Mouse (Mus musculus) intestine, embryonic 14.5 days (tissue): ENCODE data around the gene Smg6. TPM values are rescaled to one million over a fixed set of nuclear protein-coding genes. Genes with fewer than 3 reads are reported as not detected.

Experiments
- ATAC-seq: fragments of 200-750 bp; cut with Nextera tagmentation; replicated peaks from 2 replicates; pipeline ENCODE4 v1.8.0; 2017; ENCODE audit warnings: low read depth, moderate number of reproducible peaks, moderate TSS enrichment, moderate library complexity; ENCODE audit not compliant: low FRiP score, low TSS enrichment
- DNase-seq: peaks from one replicate; pipeline ENCODE4 v3.0.0-alpha.2; 2018; ENCODE audit warnings: low spot score
- H3K27ac ChIP-seq: fragments of 300-500 bp; sonication (generic); 2 replicates; pipeline ENCODE4 v1.5.1; 2014; ENCODE audit warnings: low read depth, mild to moderate bottlenecking, control low read depth
- H3K27me3 ChIP-seq: fragments of 300-500 bp; sonication (generic); replicated peaks from 2 replicates; pipeline ENCODE4 v1.6.1; 2014; ENCODE audit warnings: low read length, control low read depth; ENCODE audit not compliant: control insufficient read depth, insufficient read depth
- H3K36me3 ChIP-seq: fragments of 300-500 bp; sonication (generic); 2 replicates; pipeline ENCODE4 v1.6.1; 2014; ENCODE audit warnings: low read length, control low read depth; ENCODE audit not compliant: control insufficient read depth, insufficient read depth
- H3K4me1 ChIP-seq: fragments of 300-500 bp; sonication (generic); replicated peaks from 2 replicates; pipeline ENCODE4 v1.6.1; 2014; ENCODE audit warnings: low read length, control low read depth, mixed read lengths; ENCODE audit not compliant: control insufficient read depth, insufficient read depth
- H3K4me2 ChIP-seq: fragments of 300-500 bp; sonication (generic); 2 replicates; pipeline ENCODE4 v1.6.1; 2014; ENCODE audit warnings: low read length
- H3K4me3 ChIP-seq: fragments of 300-500 bp; sonication (generic); 2 replicates; pipeline ENCODE4 v1.5.1; 2014; ENCODE audit warnings: low read depth, low read length, control low read depth, mixed read lengths
- H3K9ac ChIP-seq: fragments of 300-500 bp; sonication (generic); 2 replicates; pipeline ENCODE4 v1.6.1; 2014; ENCODE audit warnings: mild to moderate bottlenecking, low read length
- H3K9me3 ChIP-seq: fragments of 300-500 bp; sonication (generic); 2 replicates; pipeline ENCODE4 v1.6.1; 2016; ENCODE audit warnings: low read length, control low read depth; ENCODE audit not compliant: control insufficient read depth
- WGBS: fragments of 180-500 bp; shearing (Covaris S2); extraction: QIAGEN DNeasy Blood & Tissue Kit; methylation state at CpG from one replicate; pipeline ENCODE4 v1.1.7; 2014; 5-methylcytosine and 5-hydroxymethylcytosine counted together
- polyA plus RNA-seq: library from polyadenylated mRNA; unstranded; fragments of >200 nt; fragmentation: Nextera tagmentation; extraction: Ambion mirVana; gene quantifications from 2 replicates; pipeline ENCODE4 v1.2.1, GENCODE M21; 2014

The Smg6 gene
- polyA plus RNA-seq, 1 experiment from 2014 or later = 15.3 TPM

DNA sequence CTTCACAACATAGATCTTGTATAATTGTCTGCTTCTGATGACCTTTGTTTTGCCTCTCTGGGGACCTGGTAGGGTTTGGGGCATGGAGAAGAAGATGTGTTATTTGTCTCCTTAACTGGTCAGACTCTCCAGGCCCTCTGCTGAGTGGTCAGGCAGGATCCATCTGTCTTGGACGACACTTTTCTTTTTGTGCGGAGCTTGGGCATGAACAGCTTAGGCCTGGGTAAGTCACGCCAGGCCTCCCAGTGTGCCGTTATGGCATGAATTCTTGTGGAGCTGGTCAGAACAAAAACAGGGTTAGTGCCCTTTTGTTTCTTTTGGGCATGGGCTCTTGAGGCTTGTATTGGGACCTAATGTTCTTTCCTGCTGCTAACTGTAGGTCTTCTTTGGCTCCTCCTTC, 89.2 kb downstream of the Smg6 start:
- no peaks in the 10 kb centered on the region for H3K27me3 ChIP-seq
- H3K4me3 ChIP-seq = no peak overlapping the region
- no peak overlapping the region for H3K4me2 ChIP-seq
- H3K27ac ChIP-seq = peak overlapping the region; percentile 88
- peaks cover 55% of the 10 kb centered on the region for H3K4me1 ChIP-seq
- H3K9me3 ChIP-seq = no peaks in the 10 kb centered on the region
- DNase-seq (no peak), ATAC-seq (no peak)
- H3K9ac ChIP-seq = no peak overlapping the region
- WGBS = 52% methylated on average over 4 of the region's 4 CpGs
- no peaks in the 10 kb centered on the region for H3K36me3 ChIP-seq

DNA sequence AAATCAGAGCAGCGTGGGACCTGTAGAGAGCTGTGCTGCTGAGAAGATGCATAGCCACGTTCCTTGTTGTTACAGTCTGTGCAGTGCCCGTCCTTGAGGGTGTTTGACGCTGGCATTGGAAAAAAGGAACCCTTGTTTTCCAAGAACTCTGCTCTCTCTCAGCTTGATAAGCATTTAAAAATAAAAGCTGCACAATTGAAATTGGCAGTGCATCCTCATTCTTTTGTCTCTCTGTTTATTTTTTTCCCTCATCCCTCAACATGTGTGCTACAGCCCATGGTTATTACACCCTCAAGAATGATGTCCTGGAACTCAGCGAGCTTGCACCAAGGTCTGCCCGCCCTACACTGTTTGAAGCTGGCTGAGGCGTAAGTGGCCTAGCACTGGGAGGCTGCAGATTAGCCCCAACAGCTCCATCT, 89.8 kb downstream of the Smg6 start:
- H3K4me3 ChIP-seq = no peak overlapping the region
- H3K9ac ChIP-seq = no peak overlapping the region
- no peaks in the 10 kb centered on the region for H3K9me3 ChIP-seq
- H3K36me3 ChIP-seq = no peaks in the 10 kb centered on the region
- ATAC-seq = no peak
- 63% methylated on average over 7 of the region's 7 CpGs for WGBS
- no peak overlapping the region for H3K4me2 ChIP-seq
- peak overlapping the region; percentile 88 for H3K27ac ChIP-seq
- peaks cover 55% of the 10 kb centered on the region for H3K4me1 ChIP-seq
- no peak for DNase-seq
- H3K27me3 ChIP-seq = no peaks in the 10 kb centered on the region

DNA sequence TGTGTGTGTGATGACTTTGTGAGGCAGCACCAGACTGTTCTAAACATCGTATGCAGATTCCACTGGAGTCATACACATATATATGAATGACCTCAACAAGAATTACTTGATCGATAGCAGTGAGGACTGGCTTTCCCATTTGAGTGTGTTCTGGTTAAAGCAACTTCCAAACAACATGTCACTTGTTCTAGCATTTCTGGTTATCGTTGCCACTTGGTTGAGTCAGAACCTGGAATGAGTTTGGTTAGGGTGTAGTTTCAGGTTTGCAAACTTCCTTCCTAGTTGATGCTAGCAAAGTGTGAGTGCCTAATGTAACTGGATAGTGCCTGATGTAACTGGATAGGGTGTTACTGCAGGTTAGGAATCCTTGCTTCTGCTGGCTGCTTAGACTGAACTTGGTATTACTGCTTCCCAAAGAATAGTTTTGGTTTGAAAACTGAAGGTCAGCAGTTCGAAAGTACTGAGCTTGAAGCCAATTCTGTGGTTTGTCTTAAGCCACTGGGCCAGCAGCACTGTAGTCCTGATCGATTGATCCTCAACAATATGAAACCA, 90.8 kb downstream of the Smg6 start:
- ATAC-seq = no peak
- WGBS = 65% methylated on average over 5 of the region's 5 CpGs

DNA sequence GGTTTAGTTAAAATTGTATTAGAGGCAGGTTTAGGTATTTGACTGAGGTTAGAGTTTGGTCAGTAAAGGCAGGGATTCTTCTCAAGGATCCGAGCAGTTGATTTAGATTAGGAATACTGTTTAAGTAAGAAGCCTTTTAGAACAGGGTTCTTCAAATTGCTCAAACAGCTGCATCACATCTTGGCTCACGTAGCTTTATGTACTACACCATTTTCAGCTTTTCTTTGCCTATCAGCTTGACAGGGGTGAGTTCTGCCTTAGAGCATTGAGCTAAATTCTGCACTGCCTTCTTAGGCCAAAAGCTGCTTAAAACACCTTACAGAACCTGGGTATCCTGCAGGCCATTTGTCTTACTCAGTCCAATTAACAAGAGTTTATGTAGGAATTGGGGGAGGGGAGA, 92.2 kb downstream of the Smg6 start:
- Histone ChIP-seq H3K27me3 (no peaks in the 10 kb centered on the region), H3K4me1 (peaks cover 46% of the 10 kb centered on the region), H3K27ac (peak overlapping the region; percentile 48; the same call in 1 of the 2 replicates), H3K4me2 (no peak overlapping the region), H3K4me3 (no peak overlapping the region), H3K9ac (no peak overlapping the region), H3K36me3 (no peaks in the 10 kb centered on the region), H3K9me3 (no peaks in the 10 kb centered on the region)
- ATAC-seq (no peak), DNase-seq (no peak)
- 33% methylated on average over 2 of the region's 2 CpGs for WGBS

More for the DNA sequence above, 90.8 kb downstream of the Smg6 start:
- no peak overlapping the region for H3K4me3 ChIP-seq
- no peak for DNase-seq
- no peak overlapping the region for H3K9ac ChIP-seq
- peak overlapping the region; percentile 88 for H3K27ac ChIP-seq
- no peaks in the 10 kb centered on the region for H3K27me3 ChIP-seq
- H3K4me2 ChIP-seq = no peak overlapping the region
- H3K9me3 ChIP-seq = no peaks in the 10 kb centered on the region
- H3K36me3 ChIP-seq = no peaks in the 10 kb centered on the region
- peaks cover 55% of the 10 kb centered on the region for H3K4me1 ChIP-seq

DNA sequence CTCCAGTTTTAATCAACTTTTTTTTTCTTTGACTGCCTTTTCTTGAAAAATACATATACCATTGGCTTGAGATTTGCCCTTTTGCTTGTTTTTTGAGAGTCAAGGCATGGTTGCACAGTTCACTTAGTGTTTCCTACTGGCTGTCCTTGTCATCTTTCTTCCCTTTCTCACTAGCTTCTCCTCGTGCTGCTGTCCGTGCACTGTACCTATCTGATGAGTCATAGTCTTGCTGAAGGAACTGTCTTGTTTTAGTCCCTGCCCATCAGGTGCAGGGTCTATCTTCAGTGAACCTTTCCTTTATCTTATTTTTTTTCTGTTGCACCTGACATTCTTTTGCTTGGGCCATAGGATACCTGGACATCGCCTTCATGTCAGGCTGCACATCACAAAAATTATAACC, 101.4 kb downstream of the Smg6 start:
- WGBS = 76% methylated on average over 3 of the region's 3 CpGs
- Histone ChIP-seq H3K4me3 (no peak overlapping the region), H3K27ac (no peak overlapping the region), H3K9ac (no peak overlapping the region), H3K27me3 (no peaks in the 10 kb centered on the region), H3K4me1 (0 out of 2 replicates have a peak, but pooled peaks cover 5% of the 10 kb centered on the region), H3K9me3 (no peaks in the 10 kb centered on the region), H3K36me3 (no peaks in the 10 kb centered on the region), H3K4me2 (no peak overlapping the region)
- ATAC-seq (no peak), DNase-seq (no peak)

DNA sequence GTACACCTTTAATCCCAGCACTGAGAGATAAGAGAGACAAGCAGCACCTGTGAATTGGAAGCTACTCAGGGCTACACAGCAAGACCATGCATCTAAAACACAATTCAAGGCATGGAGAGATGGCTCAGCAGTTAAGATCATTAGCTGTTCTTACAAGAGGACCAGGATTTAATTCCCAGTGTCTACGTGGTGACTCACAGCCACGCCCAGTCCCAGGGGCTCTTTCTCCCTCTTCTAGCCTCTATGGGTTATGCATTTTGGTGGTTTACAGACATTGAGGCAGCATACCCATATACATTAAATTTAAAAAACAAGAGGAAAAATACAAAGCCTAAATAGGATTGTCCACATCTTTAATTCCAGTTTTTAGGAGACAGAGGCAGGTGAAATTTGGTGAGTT, 102.0 kb downstream of the Smg6 start:
- H3K9me3 ChIP-seq = no peaks in the 10 kb centered on the region
- no peak overlapping the region for H3K9ac ChIP-seq
- H3K36me3 ChIP-seq = no peaks in the 10 kb centered on the region
- no peak overlapping the region for H3K27ac ChIP-seq
- ATAC-seq (no peak), DNase-seq (no peak)
- H3K4me3 ChIP-seq = no peak overlapping the region
- H3K4me2 ChIP-seq = no peak overlapping the region
- H3K27me3 ChIP-seq = no peaks in the 10 kb centered on the region
- peaks cover 5% of the 10 kb centered on the region; the same call in 1 of the 2 replicates for H3K4me1 ChIP-seq
- 73% methylated on average over 2 of the region's 2 CpGs for WGBS

DNA sequence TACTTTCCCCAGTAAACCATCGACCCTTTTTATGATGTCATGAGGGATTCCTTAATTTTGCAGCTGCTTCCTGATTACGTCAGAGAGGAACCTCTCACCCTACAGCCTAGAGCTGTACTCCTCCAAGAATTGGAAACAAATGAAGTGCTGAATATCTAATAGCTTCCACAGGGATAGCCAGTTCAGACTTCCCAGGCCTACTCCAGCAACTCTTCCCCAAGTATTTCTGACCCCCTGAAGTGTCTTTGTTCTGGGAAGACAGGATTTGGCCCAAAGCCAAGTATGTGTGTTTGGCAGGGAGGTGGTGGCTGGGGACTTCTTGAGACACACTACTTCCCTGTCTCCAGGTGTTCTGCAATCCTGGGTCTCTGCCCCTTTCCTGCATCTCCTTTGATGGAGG, 105.6 kb downstream of the Smg6 start:
- no peak for ATAC-seq
- peaks cover 27% of the 10 kb centered on the region for H3K4me1 ChIP-seq
- H3K9me3 ChIP-seq = no peaks in the 10 kb centered on the region
- no peak for DNase-seq
- 48% methylated on average over 2 of the region's 2 CpGs for WGBS
- H3K27ac ChIP-seq = no peak overlapping the region
- H3K9ac ChIP-seq = no peak overlapping the region
- no peaks in the 10 kb centered on the region for H3K36me3 ChIP-seq
- no peak overlapping the region for H3K4me3 ChIP-seq
- H3K27me3 ChIP-seq = no peaks in the 10 kb centered on the region
- H3K4me2 ChIP-seq = no peak overlapping the region

DNA sequence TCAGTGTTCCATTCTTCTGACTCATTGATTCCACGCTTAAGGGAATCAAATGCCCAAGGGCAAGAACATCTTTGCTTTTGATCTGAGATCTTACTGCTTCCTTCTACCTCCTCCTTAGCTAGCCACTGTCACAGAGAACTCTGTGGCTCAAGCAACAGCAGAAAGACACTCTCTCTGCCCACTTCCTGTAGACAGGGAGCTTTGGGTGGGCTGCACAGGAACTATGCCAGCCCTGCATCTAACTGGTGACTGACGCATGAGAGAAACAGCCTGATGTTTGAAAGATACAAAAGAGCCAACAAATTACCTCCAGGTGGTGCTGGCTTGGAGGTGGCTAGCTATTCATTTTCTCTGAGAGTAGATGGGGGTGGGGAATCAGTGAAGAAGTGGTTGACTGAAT, 107.3 kb downstream of the Smg6 start:
- ATAC-seq (no peak), DNase-seq (no peak)
- no peak overlapping the region for H3K9ac ChIP-seq
- WGBS = 67% methylated on average over 2 of the region's 2 CpGs
- no peak overlapping the region for H3K4me2 ChIP-seq
- H3K9me3 ChIP-seq = no peaks in the 10 kb centered on the region
- peaks cover 27% of the 10 kb centered on the region for H3K4me1 ChIP-seq
- no peak overlapping the region for H3K4me3 ChIP-seq
- peak overlapping the region; percentile 78 for H3K27ac ChIP-seq
- H3K27me3 ChIP-seq = no peaks in the 10 kb centered on the region
- no peaks in the 10 kb centered on the region for H3K36me3 ChIP-seq

DNA sequence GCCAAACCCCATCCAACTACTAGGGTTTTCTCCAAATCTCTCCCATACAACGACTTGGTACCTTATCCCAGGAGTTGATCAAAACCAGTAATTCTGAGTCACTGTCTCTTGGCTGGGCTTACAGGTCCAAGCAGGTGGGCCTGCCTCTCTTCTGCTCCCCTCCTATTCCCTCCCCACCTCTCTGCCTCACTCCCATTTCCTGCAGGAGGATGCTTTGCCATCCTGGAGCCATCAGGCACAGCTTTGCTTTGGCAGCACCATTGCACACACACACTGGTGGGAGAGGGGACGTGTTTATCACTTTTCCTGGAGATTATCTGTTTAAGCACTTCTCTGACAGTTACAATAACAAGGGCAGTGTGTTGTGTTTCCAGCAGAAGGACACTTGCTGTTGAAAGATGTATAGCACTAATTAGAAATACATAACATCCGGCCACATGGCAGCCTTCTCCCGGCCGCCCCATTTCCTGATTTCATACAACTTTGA, 108.0 kb downstream of the Smg6 start:
- Histone ChIP-seq H3K27me3 (no peaks in the 10 kb centered on the region), H3K36me3 (0 out of 2 replicates have a peak, but pooled peaks cover 3% of the 10 kb centered on the region), H3K27ac (peak overlapping the region; percentile 78), H3K9ac (no peak overlapping the region), H3K9me3 (no peaks in the 10 kb centered on the region), H3K4me3 (no peak overlapping the region), H3K4me1 (peaks cover 27% of the 10 kb centered on the region), H3K4me2 (no peak overlapping the region)
- WGBS = 33% methylated on average over 5 of the region's 5 CpGs
- no peak for ATAC-seq
- no peak for DNase-seq
